In genomic region chr12:82671591-82671990, GRCm38 (mm10) we compare ENCODE assay signal across 18 mouse cellular contexts.
DNase-seq lines count a peak whose midpoint lies in the region; ATAC-seq and TF ChIP-seq lines count a peak whose summit lies in the region.
"Had no signal": no experiment of that assay in that cellular context is flagged by ENCODE, and none has a peak within 500 bp of the region (broad histone marks: within the 10 kb centered on the region; RNA-seq: fewer than 3 reads in every experiment).

No protein-coding gene starts in this region.

- no peak overlapping the region for H3K9ac ChIP-seq in forebrain, embryonic 15.5 days (replicated peaks)
- H3K9ac ChIP-seq in forebrain, embryonic 13.5 days: no peak overlapping the region
- H3K9ac ChIP-seq in forebrain, postnatal 0 days: no peak overlapping the region
- no peak overlapping the region for H3K9ac ChIP-seq in midbrain, postnatal 0 days (replicated peaks; ENCODE audit: low read length, poor library complexity, severe bottlenecking)
- H3K9ac ChIP-seq in midbrain, embryonic 16.5 days (ENCODE audit: low read depth, low read length): no peak overlapping the region
- H3K9ac ChIP-seq: embryonic facial prominence, embryonic 12.5 days had no signal

- no peaks in the 10 kb centered on the region for H3K27me3 ChIP-seq in forebrain, embryonic 15.5 days
- H3K27me3 ChIP-seq in forebrain, embryonic 13.5 days: no peaks in the 10 kb centered on the region
- H3K27me3 ChIP-seq in forebrain, postnatal 0 days (ENCODE audit: insufficient read depth, low read length): no peaks in the 10 kb centered on the region
- H3K27me3 ChIP-seq in forebrain, embryonic 10.5 days (ENCODE audit: poor library complexity, severe bottlenecking): no peaks in the 10 kb centered on the region
- no peaks in the 10 kb centered on the region for H3K27me3 ChIP-seq in midbrain, postnatal 0 days (ENCODE audit: insufficient read depth, low read length)
- H3K27me3 ChIP-seq in midbrain, embryonic 16.5 days (ENCODE audit: control insufficient read depth, insufficient read depth, low read depth, low read length): no peaks in the 10 kb centered on the region
- H3K27me3 ChIP-seq: embryonic facial prominence, embryonic 12.5 days had no signal

- no peak for TF ChIP-seq POLR2A in brain, embryonic 14.5 days (IDR thresholded peaks at IDR 0.05; ENCODE audit: borderline replicate concordance, extremely low read depth, insufficient read depth, insufficient read length, poor library complexity, severe bottlenecking)

- TF ChIP-seq CTCF in forebrain, postnatal 0 days (IDR thresholded peaks at IDR 0.05; ENCODE audit: low read depth): no peak
- TF ChIP-seq CTCF in midbrain, postnatal 0 days (IDR thresholded peaks at IDR 0.05): no peak
- no peak for TF ChIP-seq CTCF in brain, embryonic 14.5 days (IDR thresholded peaks at IDR 0.05; ENCODE audit: borderline replicate concordance, extremely low read depth, insufficient read depth, insufficient read length)

- no peak overlapping the region for H3K4me2 ChIP-seq in forebrain, embryonic 15.5 days (replicated peaks)
- H3K4me2 ChIP-seq in forebrain, embryonic 13.5 days: no peak overlapping the region
- H3K4me2 ChIP-seq in forebrain, postnatal 0 days (ENCODE audit: low read depth): no peak overlapping the region
- H3K4me2 ChIP-seq in midbrain, postnatal 0 days (ENCODE audit: low read depth, low read length, poor library complexity, severe bottlenecking): no peak overlapping the region
- no peak overlapping the region for H3K4me2 ChIP-seq in midbrain, embryonic 16.5 days (ENCODE audit: low read length)
- H3K4me2 ChIP-seq: embryonic facial prominence, embryonic 12.5 days had no signal

- H3K36me3 ChIP-seq in forebrain, embryonic 15.5 days: no peaks in the 10 kb centered on the region
- no peaks in the 10 kb centered on the region for H3K36me3 ChIP-seq in forebrain, embryonic 13.5 days (ENCODE audit: poor library complexity, severe bottlenecking)
- no peaks in the 10 kb centered on the region for H3K36me3 ChIP-seq in forebrain, postnatal 0 days (ENCODE audit: insufficient read depth)
- no peaks in the 10 kb centered on the region for H3K36me3 ChIP-seq in forebrain, embryonic 10.5 days (replicated peaks)
- H3K36me3 ChIP-seq in midbrain, postnatal 0 days (ENCODE audit: insufficient read depth, low read length): no peaks in the 10 kb centered on the region
- H3K36me3 ChIP-seq in midbrain, embryonic 16.5 days (ENCODE audit: control insufficient read depth, insufficient read depth, low read length): no peaks in the 10 kb centered on the region
- H3K36me3 ChIP-seq: embryonic facial prominence, embryonic 10.5 days; embryonic facial prominence, embryonic 12.5 days had no signal

- intact Hi-C loops in left cerebral cortex, postnatal 25 days (cut with DNase I): no loop called here

- H3K9me3 ChIP-seq in forebrain, embryonic 15.5 days: no peaks in the 10 kb centered on the region
- no peaks in the 10 kb centered on the region for H3K9me3 ChIP-seq in forebrain, embryonic 13.5 days (replicated peaks)
- H3K9me3 ChIP-seq in forebrain, postnatal 0 days (ENCODE audit: low read length): no peaks in the 10 kb centered on the region
- no peaks in the 10 kb centered on the region for H3K9me3 ChIP-seq in forebrain, embryonic 10.5 days
- no peaks in the 10 kb centered on the region for H3K9me3 ChIP-seq in midbrain, postnatal 0 days (ENCODE audit: low read length)
- H3K9me3 ChIP-seq in midbrain, embryonic 16.5 days (replicated peaks; ENCODE audit: control insufficient read depth, low read length, poor library complexity, severe bottlenecking): no peaks in the 10 kb centered on the region
- H3K9me3 ChIP-seq: embryonic facial prominence, embryonic 10.5 days; embryonic facial prominence, embryonic 12.5 days had no signal

- peaks cover 23% of the 10 kb centered on the region for H3K4me1 ChIP-seq in forebrain, embryonic 15.5 days
- no peaks in the 10 kb centered on the region for H3K4me1 ChIP-seq in forebrain, embryonic 13.5 days
- H3K4me1 ChIP-seq in forebrain, postnatal 0 days (ENCODE audit: insufficient read depth): 0 out of 2 replicates have a peak, but pooled peaks cover 12% of the 10 kb centered on the region
- H3K4me1 ChIP-seq in forebrain, embryonic 10.5 days: peaks cover 6% of the 10 kb centered on the region; the same call in 1 of the 2 replicates
- H3K4me1 ChIP-seq in midbrain, postnatal 0 days (ENCODE audit: insufficient read depth, low read length): no peaks in the 10 kb centered on the region
- no peaks in the 10 kb centered on the region; the same call in 1 of the 2 replicates for H3K4me1 ChIP-seq in midbrain, embryonic 16.5 days (ENCODE audit: control insufficient read depth, insufficient read depth, low read length)

- no peak overlapping the region for H3K4me3 ChIP-seq in forebrain, embryonic 15.5 days
- H3K4me3 ChIP-seq in forebrain, embryonic 13.5 days: no peak overlapping the region
- no peak overlapping the region for H3K4me3 ChIP-seq in forebrain, postnatal 0 days (ENCODE audit: low read depth, low read length)
- no peak overlapping the region for H3K4me3 ChIP-seq in forebrain, embryonic 10.5 days
- H3K4me3 ChIP-seq in midbrain, postnatal 0 days (ENCODE audit: low read depth, low read length): no peak overlapping the region
- no peak overlapping the region for H3K4me3 ChIP-seq in midbrain, embryonic 16.5 days (ENCODE audit: low read depth, low read length)
- H3K4me3 ChIP-seq: embryonic facial prominence, embryonic 10.5 days; embryonic facial prominence, embryonic 12.5 days had no signal

- H3K27ac ChIP-seq in forebrain, embryonic 15.5 days (replicated peaks): peak overlapping the region; percentile 39
- H3K27ac ChIP-seq in forebrain, embryonic 13.5 days: no peak overlapping the region
- peak overlapping the region; percentile 59 for H3K27ac ChIP-seq in forebrain, postnatal 0 days (ENCODE audit: low read depth, low read length)
- no peak overlapping the region for H3K27ac ChIP-seq in forebrain, embryonic 10.5 days
- H3K27ac ChIP-seq in midbrain, postnatal 0 days (ENCODE audit: low read depth, low read length): no peak overlapping the region
- H3K27ac ChIP-seq in midbrain, embryonic 16.5 days (ENCODE audit: low read length): no peak overlapping the region
- H3K27ac ChIP-seq: embryonic facial prominence, embryonic 10.5 days; embryonic facial prominence, embryonic 12.5 days had no signal

- WGBS in forebrain, embryonic 15.5 days: 39% methylated on average over 5 of the region's 5 CpGs
- 47% methylated on average over 5 of the region's 5 CpGs for WGBS in forebrain, embryonic 13.5 days
- 33% methylated on average over 5 of the region's 5 CpGs for WGBS in forebrain, postnatal 0 days
- WGBS in forebrain, embryonic 10.5 days: 80% methylated on average over 5 of the region's 5 CpGs
- 56% methylated on average over 5 of the region's 5 CpGs for WGBS in midbrain, postnatal 0 days
- 60% methylated on average over 5 of the region's 5 CpGs for WGBS in midbrain, embryonic 16.5 days

- peak; percentile 69 for DNase-seq in forebrain, postnatal 0 days
- DNase-seq in forebrain, embryonic 10.5 days (ENCODE audit: extremely low spot score, low spot score): no peak
- DNase-seq in midbrain, postnatal 0 days (ENCODE audit: low spot score): peak; percentile 14
- peak; percentile 57 for DNase-seq in brain, embryonic 14.5 days (ENCODE audit: low read depth)
- no peak for DNase-seq in left cerebral cortex, postnatal 25 days (ENCODE audit: low spot score in 2 of 2)
- DNase-seq: adrenal gland, adult 2 months; adrenal gland, postnatal 14 days; adrenal gland, postnatal 36 days; cerebellum, adult 11-12 months; cerebellum, adult 2 months; cerebellum, adult 9-10 months; cerebellum, postnatal 10 days; cerebellum, postnatal 25 days had no signal

- ATAC-seq in forebrain, embryonic 15.5 days (replicated peaks): no peak
- no peak for ATAC-seq in forebrain, embryonic 13.5 days
- ATAC-seq in forebrain, postnatal 0 days: peak; percentile 77; the same call in 1 of the 2 replicates
- ATAC-seq in midbrain, postnatal 0 days (ENCODE audit: low FRiP score): no peak
- ATAC-seq in midbrain, embryonic 16.5 days: no peak

Comparison
In these comparisons a context has a peak if more than half of its experiments do, and no peak if none do; other contexts are left out.
1. H3K27ac ChIP-seq: peak in forebrain, embryonic 15.5 days (single experiment) and forebrain, postnatal 0 days (single experiment); none in forebrain, embryonic 13.5 days (single experiment), forebrain, embryonic 10.5 days (single experiment), midbrain, postnatal 0 days (single experiment) and midbrain, embryonic 16.5 days (single experiment).
2. DNase-seq: peak in forebrain, postnatal 0 days (single experiment), midbrain, postnatal 0 days (single experiment) and brain, embryonic 14.5 days (single experiment); none in forebrain, embryonic 10.5 days (single experiment) and left cerebral cortex, postnatal 25 days (0 of 2).